Mouse (Mus musculus) heart, postnatal 0 days (tissue): Measurements from ENCODE around the gene Cerk.

Experiments
- CTCF ChIP-seq: IDR thresholded peaks from 2 replicates; pipeline ENCODE4 v1.5.1; 2016; ENCODE audit warnings: antibody characterized with exemption, control low read depth, low read depth
- EP300 ChIP-seq: IDR thresholded peaks from 2 replicates; pipeline ENCODE4 v1.6.1; 2016; ENCODE audit warnings: antibody characterized with exemption, low read depth

GRCm38 (mm10) chr15:86224972-86225551, 39.1 kb upstream of the Cerk start:
- TF ChIP-seq CTCF (no peak), EP300 (no peak)
